ENCODE assay signal across 26 mouse cellular contexts in genomic region chr15:95624396-95624795, GRCm38 (mm10). TPM values are rescaled to one million over a fixed set of nuclear protein-coding genes. Genes with fewer than 3 reads are reported as not detected.
"Had no signal": no experiment of that assay in that cellular context is flagged by ENCODE, and none has a peak within 500 bp of the region (broad histone marks: within the 10 kb centered on the region; RNA-seq: fewer than 3 reads in every experiment).

No protein-coding gene starts in this region.

- H3K27ac ChIP-seq: kidney, postnatal 0 days; left cerebral cortex, adult 2 months; liver, embryonic 13.5 days; macrophage; midbrain, embryonic 12.5 days; midbrain, embryonic 15.5 days; neural tube, embryonic 12.5 days; neural tube, embryonic 15.5 days; stomach, postnatal 0 days had no signal

- H3K9me3 ChIP-seq: limb, embryonic 12.5 days; liver, embryonic 13.5 days; midbrain, embryonic 12.5 days; midbrain, embryonic 15.5 days; neural tube, embryonic 12.5 days; neural tube, embryonic 15.5 days had no signal

- H3K27me3 ChIP-seq: limb, embryonic 12.5 days; liver, embryonic 13.5 days; midbrain, embryonic 15.5 days; neural tube, embryonic 15.5 days had no signal

- H3K4me2 ChIP-seq: limb, embryonic 12.5 days; liver, embryonic 13.5 days; midbrain, embryonic 12.5 days; midbrain, embryonic 15.5 days; neural tube, embryonic 12.5 days; neural tube, embryonic 15.5 days had no signal

- H3K4me1 ChIP-seq: liver, embryonic 13.5 days; midbrain, embryonic 12.5 days; midbrain, embryonic 15.5 days; neural tube, embryonic 12.5 days had no signal

- H3K4me3 ChIP-seq: left cerebral cortex, adult 2 months; limb, embryonic 12.5 days; liver, embryonic 13.5 days; midbrain, embryonic 12.5 days; midbrain, embryonic 15.5 days; neural tube, embryonic 12.5 days; neural tube, embryonic 15.5 days had no signal

- H3K9ac ChIP-seq: limb, embryonic 12.5 days; liver, embryonic 13.5 days; midbrain, embryonic 12.5 days; midbrain, embryonic 15.5 days; neural tube, embryonic 12.5 days; neural tube, embryonic 15.5 days had no signal

- H3K36me3 ChIP-seq: limb, embryonic 12.5 days; liver, embryonic 13.5 days; midbrain, embryonic 12.5 days; midbrain, embryonic 15.5 days; neural tube, embryonic 12.5 days; neural tube, embryonic 15.5 days had no signal

- DNase-seq: kidney, adult 2 months; kidney, postnatal 25 days; layer of hippocampus, postnatal 36 days; liver, embryonic 13.5 days; lung, adult 2 months; lung, postnatal 10 days; right cerebral cortex, adult 18-20 months; right cerebral cortex, postnatal 14 days; right cerebral cortex, postnatal 4 days; thymus, adult 2 months; thymus, postnatal 14 days; thymus, postnatal 4 days had no signal

- ATAC-seq: midbrain, embryonic 15.5 days had no signal

RNA-seq across cellular contexts. Expression of gene Dbx2, which starts 31.4 kb away (rescaled TPM):
- total RNA-seq: liver, adult 2 months; megakaryocyte, adult 5-6 weeks had no signal
- polyA plus RNA-seq: kidney, adult 2 months; kidney, embryonic 14.5 days; liver, adult 2 months; liver, embryonic 13.5 days; liver, embryonic 16.5 days; lung, adult 2 months; macrophage; stomach, embryonic 14.5 days; stomach, postnatal 0 days had no signal
